ENCODE assay signal across 8 mouse cellular contexts in the genomic region with DNA sequence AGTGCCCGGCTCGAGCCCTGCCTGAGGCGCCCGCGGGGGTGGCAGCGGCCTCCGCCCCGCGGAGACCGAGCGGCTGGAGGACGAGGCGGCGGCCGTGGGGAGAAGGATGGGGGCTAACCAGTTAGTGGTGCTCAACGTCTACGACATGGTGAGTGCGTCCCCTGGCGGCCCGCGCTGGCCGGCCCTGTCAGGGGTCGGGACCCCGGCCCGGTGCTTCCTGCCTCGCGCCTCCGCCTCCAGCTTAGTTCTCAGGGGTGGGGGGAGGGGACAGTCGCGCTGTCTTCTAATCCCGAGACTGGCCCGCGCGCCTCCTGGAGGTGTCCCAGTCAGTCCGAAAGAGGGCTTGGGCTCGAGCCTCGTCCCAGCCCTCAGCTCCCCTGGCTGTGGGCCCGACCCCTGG. TPM values are rescaled to one million over a fixed set of nuclear protein-coding genes. Genes with fewer than 3 reads are reported as not detected.
DNase-seq lines count a peak whose midpoint lies in the region; ATAC-seq and TF ChIP-seq lines count a peak whose summit lies in the region.
"Not testable (repeated sequence)": the region's sequence is repeated elsewhere in the genome, so short reads cannot be mapped to it uniquely, and the experiment has no call there.

No protein-coding gene starts in this region.

- H3K36me3 ChIP-seq in embryonic facial prominence, embryonic 11.5 days (replicated peaks; ENCODE audit: control insufficient read depth, insufficient read depth, low read depth, low read length); limb, embryonic 14.5 days (ENCODE audit: control insufficient read depth, insufficient read depth, low read length); neural tube, embryonic 15.5 days: not testable (repeated sequence)

- peak overlapping the region; percentile 52 for H3K4me3 ChIP-seq in embryonic facial prominence, embryonic 11.5 days (ENCODE audit: low read depth, low read length)
- peak overlapping the region; percentile 84 for H3K4me3 ChIP-seq in gastrocnemius, adult 2 months
- peak overlapping the region; percentile 57 for H3K4me3 ChIP-seq in limb, embryonic 14.5 days (replicated peaks; ENCODE audit: low read length)
- H3K4me3 ChIP-seq in neural tube, embryonic 15.5 days (replicated peaks) = peak overlapping the region; percentile 71

- H3K9me3 ChIP-seq in embryonic facial prominence, embryonic 11.5 days (replicated peaks; ENCODE audit: control insufficient read depth, low read length); limb, embryonic 14.5 days (ENCODE audit: control insufficient read depth, low read length); neural tube, embryonic 15.5 days (replicated peaks): not testable (repeated sequence)

- H3K4me2 ChIP-seq in embryonic facial prominence, embryonic 11.5 days (ENCODE audit: low read depth, low read length) = peak overlapping the region; percentile 42
- H3K4me2 ChIP-seq in limb, embryonic 14.5 days (replicated peaks; ENCODE audit: low read depth, low read length, severe bottlenecking) = peak overlapping the region; percentile 34
- peak overlapping the region; percentile 46 for H3K4me2 ChIP-seq in neural tube, embryonic 15.5 days

- DNase-seq in Muller cell, postnatal 12 days (ENCODE audit: inconsistent ontology term) = peak; percentile 86
- peak; percentile 56 for DNase-seq in embryonic facial prominence, embryonic 11.5 days (ENCODE audit: low spot score)
- not testable (repeated sequence) for DNase-seq in gastrocnemius, adult 2 months
- peak; percentile 28 for DNase-seq in limb, embryonic 14.5 days (ENCODE audit: low spot score)
- DNase-seq in thymus, postnatal 4 days = peak; percentile 91

- ATAC-seq in embryonic facial prominence, embryonic 11.5 days (replicated peaks; ENCODE audit: insufficient number of reproducible peaks, low FRiP score, low TSS enrichment, low read depth) = peak; percentile 76; the same call in 1 of the 2 replicates
- ATAC-seq in inflammation-experienced regulatory T-cells, adult 6 months = peak; percentile 15
- peak; percentile 64 for ATAC-seq in limb, embryonic 14.5 days (ENCODE audit: low FRiP score, low read depth)
- peak; percentile 21 for ATAC-seq in megakaryocyte progenitor cell, adult 5-6 weeks (replicated peaks; ENCODE audit: poor library complexity)
- peak; percentile 72 for ATAC-seq in neural tube, embryonic 15.5 days (ENCODE audit: low FRiP score)

- H3K9ac ChIP-seq in embryonic facial prominence, embryonic 11.5 days (replicated peaks; ENCODE audit: low read length) = peak overlapping the region; percentile 37
- H3K9ac ChIP-seq in limb, embryonic 14.5 days (ENCODE audit: low read depth, low read length, severe bottlenecking) = peak overlapping the region; percentile 52
- peak overlapping the region; percentile 67 for H3K9ac ChIP-seq in neural tube, embryonic 15.5 days (replicated peaks)

- not testable (repeated sequence) for H3K4me1 ChIP-seq in embryonic facial prominence, embryonic 11.5 days (ENCODE audit: control insufficient read depth, insufficient read depth, low read length); limb, embryonic 14.5 days (ENCODE audit: control insufficient read depth, insufficient read depth, low read length)
- peaks cover 15% of the 10 kb centered on the region for H3K4me1 ChIP-seq in neural tube, embryonic 15.5 days

- WGBS in embryonic facial prominence, embryonic 11.5 days = 0% methylated on average over 21 of the region's 38 CpGs
- WGBS in limb, embryonic 14.5 days = 3% methylated on average over 16 of the region's 38 CpGs
- WGBS in neural tube, embryonic 15.5 days = under 1% methylated on average over 27 of the region's 38 CpGs

- TF ChIP-seq POLR2A in limb, embryonic 14.5 days (IDR thresholded peaks at IDR 0.05; ENCODE audit: borderline replicate concordance, extremely low read depth, insufficient read depth, insufficient read length) = not testable (repeated sequence)

- not testable (repeated sequence) for H3K27ac ChIP-seq in embryonic facial prominence, embryonic 11.5 days (replicated peaks; ENCODE audit: low read depth, low read length); limb, embryonic 14.5 days (replicated peaks; ENCODE audit: low read depth, low read length)
- H3K27ac ChIP-seq in gastrocnemius, adult 2 months = peak overlapping the region; percentile 91
- H3K27ac ChIP-seq in neural tube, embryonic 15.5 days (replicated peaks) = peak overlapping the region; percentile 83

- intact Hi-C loops in gastrocnemius, adult 2 months (cut with DNase I) = loop anchor here (5.0 kb wide), 1 partner anchor 219 kb away; the partner anchor contains the start of gene Efcab2

- TF ChIP-seq CTCF in gastrocnemius, adult 2 months (IDR thresholded peaks at IDR 0.05) = peak; percentile 24; the same call in 1 of the 2 replicates

- H3K27me3 ChIP-seq in embryonic facial prominence, embryonic 11.5 days (ENCODE audit: control insufficient read depth, insufficient read depth, low read length); limb, embryonic 14.5 days (ENCODE audit: control insufficient read depth, insufficient read depth, low read length); neural tube, embryonic 15.5 days (replicated peaks): not testable (repeated sequence)

RNA-seq across cellular contexts. Expression of gene Desi2, which starts 0.6 kb away (rescaled TPM):
- 15.9 and 17.8 TPM in 2 replicates for polyA plus RNA-seq in embryonic facial prominence, embryonic 11.5 days (2014; fragmentation: Nextera tagmentation; extraction: Ambion mirVana)
- 10 to 100 TPM; 33.0 to 40.9 TPM for total RNA-seq in gastrocnemius, adult 2 months (2021)
- 10 to 100 TPM in 1 of 3 experiments, 1 to 10 TPM in 2; 8.0 to 10.3 (median 8.3) TPM for polyA plus RNA-seq in inflammation-experienced regulatory T-cells, adult 6 months (2017; shearing (Covaris generic))
- polyA plus RNA-seq in limb, embryonic 14.5 days (2012; rRNA removed) = 15.8 and 17.0 TPM in 2 replicates
- 23.5 and 26.5 TPM in 2 replicates for polyA plus RNA-seq in limb, embryonic 14.5 days (2014; fragmentation: Nextera tagmentation; extraction: Ambion mirVana)
- total RNA-seq in megakaryocyte progenitor cell, adult 5-6 weeks (2015) = 12.0 and 17.3 TPM in 2 replicates
- total RNA-seq in megakaryocyte progenitor cell, adult 5-6 weeks (2017) = 11.5 and 16.5 TPM in 2 replicates
- 22.0 and 23.6 TPM in 2 replicates for polyA plus RNA-seq in neural tube, embryonic 15.5 days (2015; fragmentation: Nextera tagmentation; extraction: Ambion mirVana)

Comparison
In these comparisons a context has a peak if more than half of its experiments do, and no peak if none do; other contexts are left out.
1. ATAC-seq: peak in every context shown above with its lines; median percentile 76 in embryonic facial prominence, embryonic 11.5 days; 72 in neural tube, embryonic 15.5 days; 64 in limb, embryonic 14.5 days; 21 in megakaryocyte progenitor cell, adult 5-6 weeks; 15 in inflammation-experienced regulatory T-cells, adult 6 months.